Mouse (Mus musculus) B cell, adult 62 days (primary cell): ENCODE data around the gene Rps13. TPM values are rescaled to one million over a fixed set of nuclear protein-coding genes. Genes with fewer than 3 reads are reported as not detected.

ENCODE experiments used
- total RNA-seq: library from RNA; stranded (reverse); gene quantifications from 4 replicates; pipeline ENCODE4 v1.2.4, GENCODE M21; 2023

Gene Rps13
- 1,106 to 1,297 TPM (median 1,221 TPM) in 4 replicates for total RNA-seq

DNA sequence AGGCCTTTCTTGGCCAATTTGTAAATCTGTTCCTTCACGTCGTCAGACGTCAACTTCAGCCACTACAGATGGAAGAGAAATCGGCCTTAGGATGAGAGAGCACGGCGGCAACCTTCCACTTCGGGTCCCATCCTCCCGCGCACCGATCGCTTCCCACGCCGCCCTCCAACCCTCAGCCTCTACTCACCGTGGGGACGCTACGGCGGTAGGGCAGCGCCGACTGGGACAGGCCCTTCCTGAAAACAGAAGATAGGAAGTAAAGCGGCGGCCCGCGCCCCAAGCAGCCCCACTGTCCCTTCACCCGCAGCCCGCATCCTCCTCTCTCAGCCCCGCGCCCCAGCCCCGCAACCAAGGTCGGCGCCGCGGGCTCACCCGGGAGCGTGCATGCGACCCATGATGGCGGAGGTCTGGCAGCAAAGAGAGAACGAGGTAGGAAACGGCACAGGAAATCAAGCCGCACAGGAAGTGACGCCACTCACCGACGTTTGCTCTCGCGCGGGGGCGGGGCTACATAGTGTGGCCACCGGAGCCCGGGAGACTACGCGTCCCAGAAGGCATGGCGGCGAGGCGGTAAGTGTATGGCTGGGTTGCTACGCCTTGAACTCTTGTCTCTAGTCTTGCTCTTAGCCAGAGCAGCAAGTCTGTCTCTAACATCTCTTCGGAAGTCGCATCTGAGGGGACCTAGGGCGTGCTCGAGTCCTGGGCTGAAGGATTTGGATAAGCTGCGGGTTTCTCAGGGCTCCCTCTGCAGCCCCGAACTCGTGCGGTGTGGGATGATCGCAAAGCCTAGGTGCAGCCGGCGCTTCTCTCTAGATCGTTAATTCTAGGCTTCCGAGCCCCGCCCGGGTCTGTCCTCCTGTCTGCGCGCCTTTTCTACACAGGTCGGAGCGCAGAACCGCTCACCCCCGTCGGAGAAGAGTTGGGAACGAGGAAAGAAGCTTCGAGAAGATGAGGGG is at the start of gene Rps13:
Rps13 (minus strand) TSS at position 483 of the 956 bp plus-strand sequence.

DNA sequence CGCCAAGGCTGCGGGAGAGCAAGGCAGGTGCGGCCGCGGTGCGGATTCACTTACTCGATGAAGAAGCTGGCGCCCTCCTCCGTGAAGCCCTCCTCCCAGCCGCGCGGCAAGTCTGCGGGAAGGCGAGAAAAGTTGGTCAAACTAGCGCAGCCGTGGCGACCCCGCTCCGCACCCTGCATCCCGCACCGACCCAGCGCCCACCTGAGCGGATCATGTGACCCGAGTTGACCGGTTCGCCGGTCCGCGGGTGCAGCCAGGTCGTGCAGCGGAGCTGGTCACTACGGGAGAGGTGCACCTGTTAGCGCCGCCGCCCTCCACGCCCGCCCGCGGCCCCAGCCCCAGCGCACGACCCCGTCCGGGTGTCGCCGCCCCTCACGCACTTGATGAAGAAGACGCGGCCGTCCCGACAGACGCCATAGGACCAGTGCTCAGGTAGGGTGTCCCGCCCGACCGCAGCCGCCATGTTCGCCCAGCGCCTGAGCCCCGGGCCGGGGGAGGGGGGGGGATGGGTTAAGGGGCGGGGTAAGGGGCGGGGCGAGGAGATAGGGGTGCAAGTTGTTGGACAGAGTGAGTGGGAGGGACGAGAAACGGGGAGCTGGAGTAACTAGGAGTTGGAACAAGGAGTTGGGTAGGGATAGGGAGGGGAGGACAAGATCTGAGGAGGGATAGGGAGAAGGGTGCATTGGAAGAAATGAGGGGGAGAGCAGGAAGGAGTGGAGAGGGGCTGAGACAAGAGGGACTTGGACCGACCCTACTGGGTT is 25.9 kb downstream of the Rps13 start, which contains the start of gene Plekha7:
Plekha7 (minus strand) TSS at position 506 of the 761 bp plus-strand sequence.

Other genes with a start within 250 kb of the Rps13 start
- 2.3 to 2.8 TPM (median 2.5 TPM) in 3 of 4 replicates, not detected in the other for gene Gm4353, start 249.6 kb downstream of the Rps13 start, total RNA-seq
- gene Plekha7, start 25.8 kb downstream of the Rps13 start, total RNA-seq, result 2.6 to 4.6 TPM (median 3.8 TPM) in 4 replicates
- gene Pik3c2a, start 109.3 kb upstream of the Rps13 start, total RNA-seq, result 42.9 to 53.2 TPM (median 44.2 TPM) in 4 replicates
- gene Nucb2, start 170.2 kb upstream of the Rps13 start, total RNA-seq, result 15.5 to 18.7 TPM (median 15.8 TPM) in 4 replicates